Mouse (Mus musculus) heart, adult 2 months (tissue): ENCODE results near the gene Shld2.
A peak's percentile ranks its signal among the peaks of the same experiment; 100 is the strongest.

Source experiments
- CTCF ChIP-seq: fragments of 200-600 bp; IDR thresholded peaks from 2 replicates; pipeline ENCODE4 v1.8.1; 2022; ENCODE audit warnings: antibody characterized with exemption, mild to moderate bottlenecking, moderate library complexity
- POLR2A ChIP-seq: fragments of 200-500 bp; IDR thresholded peaks from 2 replicates; pipeline ENCODE4 v1.6.1; 2011; ENCODE audit warnings: mild to moderate bottlenecking, low read depth, low read length, control low read depth; ENCODE audit not compliant: insufficient read depth

DNA sequence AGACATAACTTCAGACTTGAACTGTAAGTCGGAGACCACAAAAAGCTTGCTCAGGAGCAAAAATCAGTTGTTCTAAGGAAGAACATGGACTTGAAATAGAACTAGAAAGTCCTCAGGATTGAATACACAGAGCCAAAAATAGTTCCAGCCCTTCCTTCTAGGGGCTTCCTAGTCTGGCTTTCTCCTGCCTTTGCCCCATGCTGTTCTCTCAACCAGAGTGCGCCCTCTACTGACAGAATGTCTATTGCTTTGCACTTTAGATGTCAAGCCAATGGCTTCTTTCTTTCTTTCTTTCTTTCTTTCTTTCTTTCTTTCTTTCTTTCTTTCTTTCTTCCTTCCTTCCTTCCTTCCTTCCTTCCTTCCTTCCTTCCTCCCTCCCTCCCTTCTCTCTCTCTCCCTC lies 101.6 kb downstream of the Shld2 start:
- peak; percentile 70 for TF ChIP-seq CTCF
- TF ChIP-seq POLR2A = no peak
